Mouse (Mus musculus) forebrain, embryonic 13.5 days (tissue): Measurements from ENCODE around the gene Smndc1. TPM values are rescaled to one million over a fixed set of nuclear protein-coding genes. Genes with fewer than 3 reads are reported as not detected.

Experiments used
- ATAC-seq: fragments of 200-750 bp; cut with Nextera tagmentation; 2 replicates; pipeline ENCODE4 v1.8.0; 2017
- H3K27ac ChIP-seq: fragments of 300-500 bp; sonication (generic); 2 replicates; pipeline ENCODE4 v1.5.1; 2015; ENCODE audit warnings: inconsistent platforms, mild to moderate bottlenecking, moderate library complexity
- H3K27me3 ChIP-seq: fragments of 300-500 bp; sonication (generic); 2 replicates; pipeline ENCODE4 v1.6.1; 2015; ENCODE audit warnings: mild to moderate bottlenecking, inconsistent platforms
- H3K36me3 ChIP-seq: fragments of 300-500 bp; sonication (generic); 2 replicates; pipeline ENCODE4 v1.6.1; 2015; ENCODE audit warnings: mild to moderate bottlenecking, inconsistent platforms; ENCODE audit not compliant: poor library complexity, severe bottlenecking
- H3K4me1 ChIP-seq: fragments of 300-500 bp; sonication (generic); 2 replicates; pipeline ENCODE4 v1.6.1; 2015; ENCODE audit warnings: inconsistent platforms
- H3K4me2 ChIP-seq: fragments of 300-500 bp; sonication (generic); 2 replicates; pipeline ENCODE4 v1.6.1; 2015; ENCODE audit warnings: inconsistent platforms, mild to moderate bottlenecking, moderate library complexity
- H3K4me3 ChIP-seq: fragments of 300-500 bp; sonication (generic); 2 replicates; pipeline ENCODE4 v1.5.1; 2015; ENCODE audit warnings: mild to moderate bottlenecking, inconsistent platforms
- H3K9ac ChIP-seq: fragments of 300-500 bp; sonication (generic); 2 replicates; pipeline ENCODE4 v1.6.1; 2015; ENCODE audit warnings: mild to moderate bottlenecking, inconsistent platforms
- H3K9me3 ChIP-seq: fragments of 300-500 bp; sonication (generic); replicated peaks from 2 replicates; pipeline ENCODE4 v1.6.1; 2016; ENCODE audit warnings: inconsistent platforms
- WGBS: fragments of 180-500 bp; shearing (Covaris S2); methylation state at CpG from one replicate; pipeline ENCODE4 v1.1.7; 2015; 5-methylcytosine and 5-hydroxymethylcytosine counted together
- polyA plus RNA-seq: library from polyadenylated mRNA; unstranded; fragments of >200 nt; fragmentation: Nextera tagmentation; extraction: Ambion mirVana; gene quantifications from 2 replicates; pipeline ENCODE4 v1.2.1, GENCODE M21; 2015

Smndc1 gene
- polyA plus RNA-seq: 48.7 and 50.9 TPM in 2 replicates

DNA sequence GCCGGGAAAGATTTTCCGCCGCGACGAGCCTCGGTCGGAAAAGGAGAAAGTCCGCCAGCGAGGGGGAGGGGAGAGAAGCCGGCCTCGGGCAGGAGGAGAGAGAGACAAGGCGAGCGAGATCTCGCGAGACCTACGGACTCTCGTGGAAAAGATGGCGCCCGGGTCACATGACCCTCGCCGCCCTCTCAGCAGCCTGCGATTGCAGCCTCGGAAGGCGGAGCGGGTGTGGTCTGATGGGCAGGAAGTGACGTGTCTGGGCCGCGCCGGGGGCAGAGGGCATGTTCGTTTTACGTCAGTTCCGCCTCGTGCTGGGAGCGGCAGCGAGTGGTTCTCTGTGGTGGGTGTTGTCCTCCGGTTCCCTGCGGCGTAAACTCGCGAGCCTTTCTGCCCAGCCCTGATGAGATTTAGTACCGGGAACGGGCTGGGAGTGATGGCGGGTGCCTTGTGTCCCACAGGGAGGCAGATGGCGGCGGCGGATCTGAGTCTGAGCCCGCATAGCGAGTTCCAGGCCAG lies at the start of gene Smndc1:
Gene Smndc1 (minus strand): TSS at position 84 of the 513 bp plus-strand sequence.
- peak within 1 kb of the TSS; percentile 99 for H3K9ac ChIP-seq
- peaks cover 33% of the 10 kb centered on the region for H3K36me3 ChIP-seq
- peak within 1 kb of the TSS; percentile 99 for H3K4me3 ChIP-seq
- peak within 1 kb of the TSS; percentile 80 for H3K4me2 ChIP-seq
- peak; percentile 98 for ATAC-seq
- H3K27ac ChIP-seq: peak within 1 kb of the TSS; percentile 97
- no peaks in the 10 kb centered on the region for H3K9me3 ChIP-seq
- WGBS: under 1% methylated on average over 48 of the region's 48 CpGs
- H3K27me3 ChIP-seq: no peaks in the 10 kb centered on the region
- peaks cover 35% of the 10 kb centered on the region for H3K4me1 ChIP-seq

DNA sequence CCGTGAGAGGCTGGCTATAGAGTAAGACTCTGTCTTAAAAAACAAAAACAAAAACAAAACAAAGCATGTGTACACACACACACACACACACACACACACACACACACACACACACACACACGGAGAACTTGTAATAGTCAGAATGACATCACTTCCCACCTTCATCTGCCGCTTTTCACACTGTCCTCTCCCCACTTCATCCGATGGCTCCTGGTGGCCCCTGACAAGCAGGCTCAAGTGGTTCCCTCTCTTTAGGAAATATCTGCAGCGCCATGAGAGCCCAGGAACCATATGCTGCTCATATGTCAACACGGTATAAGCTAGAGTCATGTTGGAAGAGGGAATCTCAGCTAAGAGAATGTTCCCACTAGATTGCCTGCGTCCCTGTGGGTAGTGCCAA lies 49.0 kb upstream of the Smndc1 start:
- no peak overlapping the region for H3K27ac ChIP-seq
- 86% methylated on average over 7 of the region's 7 CpGs for WGBS
- H3K27me3 ChIP-seq: no peaks in the 10 kb centered on the region
- H3K4me1 ChIP-seq: peaks cover 15% of the 10 kb centered on the region
- H3K4me2 ChIP-seq: no peak overlapping the region
- no peaks in the 10 kb centered on the region for H3K36me3 ChIP-seq
- no peak overlapping the region for H3K9ac ChIP-seq
- H3K4me3 ChIP-seq: no peak overlapping the region
- H3K9me3 ChIP-seq: no peaks in the 10 kb centered on the region
- ATAC-seq: no peak

DNA sequence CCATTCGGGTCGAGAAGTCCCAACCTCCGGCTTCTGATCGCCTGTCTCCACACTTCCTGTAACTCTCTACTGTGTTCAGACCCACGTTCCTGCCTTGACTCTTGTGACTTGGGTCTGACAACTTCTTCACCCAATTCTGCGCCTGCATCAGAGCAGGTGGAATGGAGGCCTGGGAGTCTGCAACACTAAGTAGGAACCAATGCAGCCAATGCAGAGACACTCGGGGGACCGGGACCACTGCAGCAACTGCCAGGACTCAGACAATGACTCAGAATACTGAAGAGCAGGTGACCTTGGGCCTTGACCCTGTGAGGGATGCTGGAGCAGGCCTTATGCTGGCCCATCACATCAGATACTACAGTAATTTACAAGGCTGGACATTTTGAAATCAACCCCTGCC lies 47.6 kb upstream of the Smndc1 start:
- Histone ChIP-seq H3K27ac (no peak overlapping the region), H3K4me1 (peaks cover 15% of the 10 kb centered on the region), H3K27me3 (no peaks in the 10 kb centered on the region), H3K4me3 (no peak overlapping the region), H3K9ac (no peak overlapping the region), H3K4me2 (no peak overlapping the region), H3K36me3 (no peaks in the 10 kb centered on the region), H3K9me3 (no peaks in the 10 kb centered on the region)
- no peak for ATAC-seq
- WGBS: 91% methylated on average over 8 of the region's 8 CpGs

DNA sequence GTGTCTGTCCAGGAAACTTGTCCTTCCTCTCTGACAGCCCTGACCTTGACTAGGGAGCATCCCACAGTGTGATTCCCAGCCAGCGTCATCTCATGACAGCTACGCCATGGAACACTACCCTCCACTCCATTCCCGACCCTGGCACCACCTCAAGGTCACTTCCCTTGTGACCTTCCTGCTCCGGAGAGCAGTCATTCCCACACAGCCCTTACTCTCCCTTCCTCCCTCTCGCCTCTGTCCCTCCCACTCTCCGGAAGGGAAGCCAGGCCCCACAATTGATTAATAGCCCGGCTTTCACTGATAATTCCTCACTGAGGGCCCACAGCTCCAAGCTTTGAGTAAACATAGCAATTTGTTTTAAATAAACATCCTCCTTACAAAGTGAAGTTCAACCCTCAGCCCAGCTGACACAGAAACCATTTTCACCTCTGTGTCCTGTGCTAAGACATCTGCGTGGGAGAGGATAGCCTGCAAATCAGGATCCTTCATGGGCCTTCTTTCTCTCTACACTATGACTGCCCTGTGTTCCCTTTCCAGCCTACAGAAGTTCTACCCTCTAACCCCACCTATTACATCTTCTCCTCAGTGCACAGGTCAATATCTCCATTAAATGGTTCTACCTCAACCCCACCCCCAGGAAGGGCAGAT lies 47.1 kb upstream of the Smndc1 start:
- no peak for ATAC-seq
- H3K27me3 ChIP-seq: no peaks in the 10 kb centered on the region
- no peak overlapping the region for H3K27ac ChIP-seq
- no peaks in the 10 kb centered on the region for H3K9me3 ChIP-seq
- WGBS: 85% methylated on average over 8 of the region's 8 CpGs
- no peak overlapping the region for H3K4me3 ChIP-seq
- H3K4me2 ChIP-seq: no peak overlapping the region
- H3K9ac ChIP-seq: no peak overlapping the region
- no peaks in the 10 kb centered on the region for H3K36me3 ChIP-seq
- H3K4me1 ChIP-seq: peaks cover 15% of the 10 kb centered on the region

DNA sequence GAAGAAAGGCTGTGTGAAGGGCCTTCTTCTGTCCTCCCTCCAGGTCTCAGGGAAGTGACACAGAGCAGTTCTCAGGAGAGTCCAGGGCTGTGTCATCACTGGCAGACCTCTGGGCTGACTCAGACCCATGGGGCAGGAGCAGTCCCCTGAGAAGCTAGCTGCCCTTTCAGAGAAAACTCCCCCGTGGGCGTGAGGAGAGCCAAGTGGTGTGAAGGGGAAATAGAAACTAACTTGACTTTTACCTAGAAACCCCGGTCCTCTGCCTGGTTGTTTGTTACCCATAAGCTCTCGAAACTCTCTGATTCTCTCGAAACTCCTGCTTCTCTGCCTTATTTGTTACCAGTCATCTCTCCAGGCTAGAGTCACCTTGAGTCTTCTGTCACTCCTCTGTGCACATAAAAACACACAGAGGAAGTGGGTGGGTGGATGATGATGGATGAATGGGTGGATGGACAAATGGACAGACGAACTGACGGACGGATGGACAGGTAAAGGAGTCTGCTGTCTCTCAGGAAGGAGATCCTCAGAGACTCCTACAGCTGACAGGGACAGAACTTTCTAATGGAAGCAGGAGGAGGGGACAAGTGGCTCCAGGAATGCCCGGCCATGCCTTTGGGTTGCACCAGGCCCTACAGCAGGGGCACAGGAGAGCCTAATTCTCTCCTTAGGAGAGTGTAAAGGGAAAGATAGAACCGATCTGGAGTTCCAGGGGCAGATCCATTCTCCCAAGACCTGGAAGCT lies 43.7 kb upstream of the Smndc1 start:
- ATAC-seq: no peak
- Histone ChIP-seq H3K27ac (no peak overlapping the region), H3K4me3 (no peak overlapping the region), H3K4me1 (peaks cover 20% of the 10 kb centered on the region), H3K9ac (no peak overlapping the region), H3K36me3 (no peaks in the 10 kb centered on the region), H3K27me3 (no peaks in the 10 kb centered on the region), H3K9me3 (no peaks in the 10 kb centered on the region), H3K4me2 (no peak overlapping the region)
- 92% methylated on average over 10 of the region's 10 CpGs for WGBS

DNA sequence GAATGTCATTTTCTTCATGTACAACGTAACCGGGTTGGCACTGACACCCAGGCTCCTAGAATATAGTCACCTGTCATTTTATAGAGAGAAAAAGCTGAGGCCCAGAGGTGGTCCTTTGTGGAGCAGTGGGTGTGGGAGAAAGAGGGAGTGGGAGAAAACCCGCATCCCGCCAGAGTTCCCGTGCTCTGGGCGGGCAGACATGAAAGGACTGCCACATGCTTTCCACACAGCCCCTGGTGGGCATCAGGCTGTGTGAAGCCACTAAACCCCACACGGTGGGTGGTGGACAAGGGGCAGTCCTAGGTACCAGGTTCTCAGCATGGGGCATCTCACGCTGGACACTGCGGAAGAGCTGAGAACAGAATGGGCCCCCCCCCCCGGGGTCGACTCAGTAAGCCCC lies 40.6 kb upstream of the Smndc1 start:
- Histone ChIP-seq H3K4me3 (no peak overlapping the region), H3K9me3 (no peaks in the 10 kb centered on the region), H3K9ac (no peak overlapping the region), H3K27ac (peak overlapping the region; percentile 76), H3K27me3 (no peaks in the 10 kb centered on the region), H3K4me2 (peak overlapping the region; percentile 3; the same call in 1 of the 2 replicates), H3K36me3 (no peaks in the 10 kb centered on the region), H3K4me1 (peaks cover 34% of the 10 kb centered on the region)
- peak; percentile 24; the same call in 1 of the 2 replicates for ATAC-seq
- WGBS: 81% methylated on average over 11 of the region's 11 CpGs

DNA sequence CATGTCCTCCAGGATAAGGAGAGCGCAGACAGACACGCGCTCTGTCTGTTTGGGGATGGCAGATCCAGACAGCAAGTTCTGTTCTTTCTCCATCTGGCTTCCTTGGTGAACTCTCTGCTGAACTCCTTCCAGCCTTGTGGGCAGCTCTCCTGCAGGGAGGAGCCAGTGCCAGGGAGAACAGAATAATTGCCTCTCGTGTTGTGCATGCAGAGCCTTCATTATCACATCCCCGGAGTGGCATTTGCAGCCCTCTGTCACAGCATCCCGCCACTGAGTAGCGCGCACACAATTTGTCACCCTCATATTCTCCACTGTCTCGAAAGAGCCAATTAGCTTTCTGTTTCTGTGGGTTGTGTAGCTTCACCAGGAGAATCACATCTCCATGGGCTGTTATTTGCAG lies 40.0 kb upstream of the Smndc1 start:
- ATAC-seq: peak; percentile 91
- Histone ChIP-seq H3K27me3 (no peaks in the 10 kb centered on the region), H3K4me3 (no peak overlapping the region), H3K9ac (no peak overlapping the region), H3K4me2 (peak overlapping the region; percentile 3; the same call in 1 of the 2 replicates), H3K27ac (peak overlapping the region; percentile 76), H3K9me3 (no peaks in the 10 kb centered on the region), H3K36me3 (no peaks in the 10 kb centered on the region), H3K4me1 (peaks cover 34% of the 10 kb centered on the region)
- WGBS: 39% methylated on average over 9 of the region's 9 CpGs

DNA sequence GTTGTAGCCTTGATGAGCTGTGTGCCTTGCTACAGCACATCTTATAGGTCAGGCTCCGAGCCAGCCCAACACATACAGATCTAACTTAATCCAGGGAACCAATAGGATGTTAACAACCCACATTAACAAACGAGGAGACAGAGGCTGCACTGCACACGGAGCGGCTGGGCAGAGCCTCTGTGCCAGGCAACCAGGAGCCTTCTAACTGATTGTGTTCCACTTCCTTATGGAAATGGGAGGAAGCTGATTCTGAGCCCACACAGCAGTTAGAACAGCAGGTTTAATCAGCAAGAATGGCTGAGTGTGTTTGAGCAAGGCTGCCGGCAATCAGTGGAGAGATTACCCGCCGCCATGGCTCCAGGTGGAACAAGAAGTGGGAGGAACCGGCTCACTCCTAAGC lies 37.4 kb upstream of the Smndc1 start:
- Histone ChIP-seq H3K36me3 (no peaks in the 10 kb centered on the region), H3K9ac (no peak overlapping the region; the same call in 1 of the 2 replicates), H3K4me1 (peaks cover 34% of the 10 kb centered on the region), H3K27me3 (0 out of 2 replicates have a peak, but pooled peaks cover under 1% of the 10 kb centered on the region), H3K4me2 (no peak overlapping the region), H3K4me3 (no peak overlapping the region), H3K27ac (peak overlapping the region; percentile 32), H3K9me3 (no peaks in the 10 kb centered on the region)
- 53% methylated on average over 8 of the region's 8 CpGs for WGBS
- ATAC-seq: no peak

DNA sequence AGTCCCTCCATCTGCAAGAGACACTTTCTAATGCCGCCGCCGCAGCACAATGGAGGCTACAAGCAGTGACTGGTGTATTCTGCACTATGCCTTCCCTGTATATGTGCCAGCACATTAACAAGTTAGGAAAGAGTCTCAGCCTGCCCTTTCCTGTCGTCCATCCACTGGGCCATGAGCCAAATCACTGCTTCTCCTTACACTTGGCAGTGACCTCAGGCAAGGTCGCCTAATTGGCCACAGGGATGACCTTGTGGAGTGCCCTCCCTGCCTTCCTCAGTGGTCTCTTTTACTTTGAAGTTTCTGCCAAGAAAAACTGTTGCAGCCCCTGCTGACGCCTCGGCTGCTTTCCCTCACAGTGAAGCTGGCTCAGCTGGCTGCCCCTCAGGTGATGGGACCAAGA lies 37.0 kb upstream of the Smndc1 start:
- Histone ChIP-seq H3K4me1 (peaks cover 34% of the 10 kb centered on the region), H3K9ac (no peak overlapping the region; the same call in 1 of the 2 replicates), H3K9me3 (no peaks in the 10 kb centered on the region), H3K4me2 (no peak overlapping the region), H3K27ac (peak overlapping the region; percentile 32), H3K27me3 (0 out of 2 replicates have a peak, but pooled peaks cover 5% of the 10 kb centered on the region), H3K4me3 (no peak overlapping the region), H3K36me3 (no peaks in the 10 kb centered on the region)
- ATAC-seq: no peak
- WGBS: 58% methylated on average over 7 of the region's 7 CpGs

DNA sequence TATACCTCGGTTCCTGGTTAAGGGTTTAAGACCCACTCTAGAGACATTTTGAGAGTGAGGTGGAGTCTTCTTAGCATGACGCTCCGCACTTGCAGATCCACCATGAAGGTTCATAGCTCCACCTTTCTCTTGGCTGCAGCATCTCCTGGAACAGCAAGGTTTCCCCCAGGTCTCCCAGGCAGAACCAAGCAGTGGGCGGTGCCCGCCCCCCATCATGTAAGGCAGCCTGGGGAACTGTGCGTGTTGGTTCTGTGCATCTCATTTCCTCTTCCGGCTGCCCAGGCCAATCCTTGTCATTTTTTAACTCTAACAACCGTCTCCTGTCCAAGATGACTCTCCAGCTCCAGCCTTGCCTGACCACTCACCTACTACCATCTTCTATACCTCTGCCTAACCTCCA lies 35.4 kb upstream of the Smndc1 start:
- no peak overlapping the region for H3K4me2 ChIP-seq
- no peaks in the 10 kb centered on the region for H3K9me3 ChIP-seq
- H3K27ac ChIP-seq: no peak overlapping the region
- no peaks in the 10 kb centered on the region for H3K36me3 ChIP-seq
- H3K4me3 ChIP-seq: no peak overlapping the region
- no peak for ATAC-seq
- peaks cover 36% of the 10 kb centered on the region for H3K4me1 ChIP-seq
- WGBS: 92% methylated on average over 8 of the region's 8 CpGs
- no peak overlapping the region for H3K9ac ChIP-seq
- 0 out of 2 replicates have a peak, but pooled peaks cover 5% of the 10 kb centered on the region for H3K27me3 ChIP-seq

DNA sequence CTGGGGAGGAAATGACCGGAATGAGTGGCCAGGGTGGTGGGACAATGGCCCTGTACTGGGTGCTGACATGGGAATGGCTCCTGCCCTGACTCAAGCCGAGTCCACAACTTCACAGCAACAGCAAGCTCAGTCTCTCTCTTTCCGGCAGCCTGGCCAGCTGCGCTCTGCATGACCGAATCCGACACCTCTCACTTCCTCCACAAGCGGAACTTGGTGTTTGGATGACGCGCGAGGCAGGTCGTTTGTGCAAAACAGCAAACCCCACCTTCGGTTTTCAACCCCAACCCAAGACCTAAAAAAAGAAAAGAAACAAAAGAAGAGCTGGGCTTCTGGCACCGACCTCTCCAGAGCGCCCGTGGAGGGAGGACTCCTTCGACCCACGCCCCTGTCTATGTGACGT lies 34.3 kb upstream of the Smndc1 start:
- H3K9ac ChIP-seq: no peak overlapping the region
- H3K4me1 ChIP-seq: peaks cover 27% of the 10 kb centered on the region
- WGBS: 79% methylated on average over 18 of the region's 18 CpGs
- H3K27me3 ChIP-seq: 0 out of 2 replicates have a peak, but pooled peaks cover 5% of the 10 kb centered on the region
- H3K27ac ChIP-seq: no peak overlapping the region
- no peak overlapping the region for H3K4me2 ChIP-seq
- no peak overlapping the region for H3K4me3 ChIP-seq
- H3K9me3 ChIP-seq: no peaks in the 10 kb centered on the region
- H3K36me3 ChIP-seq: no peaks in the 10 kb centered on the region
- ATAC-seq: no peak

DNA sequence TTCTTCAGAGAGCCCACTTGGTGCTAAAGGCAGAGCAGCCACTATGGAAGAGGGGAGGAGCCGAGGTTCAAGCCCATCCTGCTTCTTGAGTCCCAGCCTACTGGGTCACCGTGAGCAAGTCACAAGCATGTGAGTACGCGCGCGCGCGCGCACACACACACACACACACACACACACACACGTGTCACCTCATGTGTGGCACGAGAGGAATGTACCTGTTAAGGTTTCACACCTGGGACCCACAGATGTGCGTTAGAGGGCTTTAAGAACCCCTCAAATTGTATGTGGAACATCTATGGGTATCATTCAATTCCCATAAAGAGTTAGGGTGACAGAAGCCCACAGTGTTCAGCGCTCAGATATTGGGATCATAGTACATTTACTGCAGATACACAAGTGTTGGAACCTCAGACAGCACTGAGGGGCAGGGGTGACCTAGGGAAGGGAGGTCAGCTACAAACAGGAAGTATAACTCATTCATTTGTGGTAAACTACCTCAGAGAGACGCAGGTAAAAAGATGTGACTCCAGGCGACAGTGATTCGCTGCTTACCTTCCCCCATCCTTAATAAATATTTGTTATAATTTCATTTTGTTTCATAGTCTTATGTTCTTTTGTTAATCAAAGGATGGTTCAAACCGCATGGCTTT lies 33.6 kb upstream of the Smndc1 start:
- Histone ChIP-seq H3K27ac (no peak overlapping the region), H3K4me3 (no peak overlapping the region), H3K4me1 (peaks cover 26% of the 10 kb centered on the region), H3K4me2 (no peak overlapping the region), H3K9ac (no peak overlapping the region), H3K36me3 (no peaks in the 10 kb centered on the region), H3K9me3 (no peaks in the 10 kb centered on the region), H3K27me3 (0 out of 2 replicates have a peak, but pooled peaks cover 5% of the 10 kb centered on the region)
- ATAC-seq: no peak
- WGBS: 76% methylated on average over 17 of the region's 17 CpGs
